Mouse (Mus musculus) heart, embryonic 11.5 days (tissue): ENCODE data around the gene Gm4792. TPM values are rescaled to one million over a fixed set of nuclear protein-coding genes. Genes with fewer than 3 reads are reported as not detected.

Source experiments
- ATAC-seq: fragments of 200-750 bp; cut with Nextera tagmentation; replicated peaks from 2 replicates; pipeline ENCODE4 v1.8.0; 2017; ENCODE audit warnings: moderate library complexity; ENCODE audit not compliant: insufficient number of reproducible peaks, low FRiP score, low TSS enrichment
- H3K27ac ChIP-seq: fragments of 300-500 bp; sonication (generic); 2 replicates; pipeline ENCODE4 v1.5.1; 2014; ENCODE audit warnings: mild to moderate bottlenecking, low read depth, low read length
- H3K27me3 ChIP-seq: fragments of 300-500 bp; sonication (generic); 2 replicates; pipeline ENCODE4 v1.6.1; 2014; ENCODE audit warnings: mild to moderate bottlenecking, low read length, mixed read lengths; ENCODE audit not compliant: control insufficient read depth, insufficient read depth
- H3K36me3 ChIP-seq: fragments of 300-500 bp; sonication (generic); 2 replicates; pipeline ENCODE4 v1.6.1; 2014; ENCODE audit warnings: mild to moderate bottlenecking, low read length, moderate library complexity, mixed read lengths; ENCODE audit not compliant: control insufficient read depth, insufficient read depth
- H3K4me1 ChIP-seq: fragments of 300-500 bp; sonication (generic); 2 replicates; pipeline ENCODE4 v1.6.1; 2014; ENCODE audit warnings: low read length; ENCODE audit not compliant: control insufficient read depth, insufficient read depth
- H3K4me2 ChIP-seq: fragments of 300-500 bp; sonication (generic); 2 replicates; pipeline ENCODE4 v1.6.1; 2014; ENCODE audit warnings: mild to moderate bottlenecking, moderate library complexity
- H3K4me3 ChIP-seq: fragments of 300-500 bp; sonication (generic); 2 replicates; pipeline ENCODE4 v1.5.1; 2014; ENCODE audit warnings: low read depth, low read length
- H3K9ac ChIP-seq: fragments of 300-500 bp; sonication (generic); 2 replicates; pipeline ENCODE4 v1.6.1; 2014; ENCODE audit warnings: mild to moderate bottlenecking, low read depth, low read length, moderate library complexity
- H3K9me3 ChIP-seq: fragments of 300-500 bp; sonication (generic); replicated peaks from 2 replicates; pipeline ENCODE4 v1.6.1; 2016; ENCODE audit warnings: low read length; ENCODE audit not compliant: control insufficient read depth
- WGBS: fragments of 180-500 bp; shearing (Covaris S2); extraction: QIAGEN DNeasy Blood & Tissue Kit; methylation state at CpG from one replicate; pipeline ENCODE4 v1.1.7; 2014; ENCODE audit not compliant: insufficient replicate concordance; 5-methylcytosine and 5-hydroxymethylcytosine counted together
- polyA plus RNA-seq: library from polyadenylated mRNA; unstranded; fragments of >200 nt; fragmentation: Nextera tagmentation; extraction: Ambion mirVana; gene quantifications from 2 replicates; pipeline ENCODE4 v1.2.1, GENCODE M21; 2014

The Gm4792 gene
- polyA plus RNA-seq, 1 experiment from 2014 or later: not detected

GRCm38 (mm10) chr10:94294933-94295750 lies 3.4 kb downstream of the Gm4792 start:
- Histone ChIP-seq H3K36me3 (no peaks in the 10 kb centered on the region), H3K4me3 (no peak overlapping the region), H3K27me3 (no peaks in the 10 kb centered on the region), H3K4me1 (no peaks in the 10 kb centered on the region), H3K9ac (no peak overlapping the region), H3K27ac (no peak overlapping the region), H3K9me3 (no peaks in the 10 kb centered on the region), H3K4me2 (no peak overlapping the region)
- no peak for ATAC-seq
- 66% methylated on average over 6 of the region's 6 CpGs for WGBS

GRCm38 (mm10) chr10:94294437-94294836 lies 4.1 kb downstream of the Gm4792 start:
- 79% methylated on average over 5 of the region's 5 CpGs for WGBS
- Histone ChIP-seq H3K4me2 (no peak overlapping the region), H3K27me3 (no peaks in the 10 kb centered on the region), H3K9me3 (no peaks in the 10 kb centered on the region), H3K4me1 (no peaks in the 10 kb centered on the region), H3K4me3 (no peak overlapping the region), H3K9ac (no peak overlapping the region), H3K36me3 (no peaks in the 10 kb centered on the region), H3K27ac (no peak overlapping the region)
- no peak for ATAC-seq

- no peak overlapping the region for H3K27ac ChIP-seq
- H3K9ac ChIP-seq: no peak overlapping the region
- H3K27me3 ChIP-seq: no peaks in the 10 kb centered on the region
- H3K9me3 ChIP-seq: no peaks in the 10 kb centered on the region
- H3K4me3 ChIP-seq: no peak overlapping the region
- no peaks in the 10 kb centered on the region for H3K36me3 ChIP-seq
- no peak overlapping the region for H3K4me2 ChIP-seq
- 78% methylated on average over 7 of the region's 7 CpGs for WGBS
- no peak for ATAC-seq
- H3K4me1 ChIP-seq: no peaks in the 10 kb centered on the region
Observed at GRCm38 (mm10) chr10:94282797-94283196, 15.7 kb downstream of the Gm4792 start.

DNA sequence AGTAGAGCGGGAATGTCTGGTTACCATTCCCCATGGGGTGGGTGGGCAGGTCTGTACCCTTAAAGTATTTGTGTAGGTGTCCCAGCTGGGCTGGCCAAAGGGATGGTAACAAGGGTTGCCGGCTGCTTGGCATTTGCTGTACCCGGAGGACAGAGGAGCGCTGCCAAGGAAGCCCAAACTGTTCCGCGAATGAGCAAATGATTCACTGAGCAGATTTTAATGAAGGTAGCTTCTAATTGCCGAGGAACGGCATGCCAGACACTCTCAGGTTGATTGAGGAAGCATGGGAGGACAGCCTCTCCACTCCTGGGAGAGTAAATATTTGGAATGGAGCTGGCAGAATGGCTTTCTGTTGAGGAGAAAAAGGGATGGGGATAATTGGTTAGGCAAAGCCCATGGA lies 16.3 kb downstream of the Gm4792 start:
- Histone ChIP-seq H3K27ac (no peak overlapping the region), H3K9me3 (no peaks in the 10 kb centered on the region), H3K27me3 (no peaks in the 10 kb centered on the region), H3K4me1 (no peaks in the 10 kb centered on the region), H3K4me3 (no peak overlapping the region), H3K9ac (no peak overlapping the region), H3K4me2 (no peak overlapping the region), H3K36me3 (no peaks in the 10 kb centered on the region)
- 89% methylated on average over 8 of the region's 8 CpGs for WGBS
- ATAC-seq: no peak

GRCm38 (mm10) chr10:94276511-94276910 lies 22.0 kb downstream of the Gm4792 start:
- no peak overlapping the region for H3K4me3 ChIP-seq
- WGBS: 56% methylated on average over 2 of the region's 2 CpGs
- no peaks in the 10 kb centered on the region for H3K9me3 ChIP-seq
- no peaks in the 10 kb centered on the region for H3K4me1 ChIP-seq
- no peak overlapping the region for H3K9ac ChIP-seq
- no peaks in the 10 kb centered on the region for H3K27me3 ChIP-seq
- H3K36me3 ChIP-seq: no peaks in the 10 kb centered on the region
- no peak overlapping the region for H3K4me2 ChIP-seq
- H3K27ac ChIP-seq: no peak overlapping the region
- no peak for ATAC-seq

DNA sequence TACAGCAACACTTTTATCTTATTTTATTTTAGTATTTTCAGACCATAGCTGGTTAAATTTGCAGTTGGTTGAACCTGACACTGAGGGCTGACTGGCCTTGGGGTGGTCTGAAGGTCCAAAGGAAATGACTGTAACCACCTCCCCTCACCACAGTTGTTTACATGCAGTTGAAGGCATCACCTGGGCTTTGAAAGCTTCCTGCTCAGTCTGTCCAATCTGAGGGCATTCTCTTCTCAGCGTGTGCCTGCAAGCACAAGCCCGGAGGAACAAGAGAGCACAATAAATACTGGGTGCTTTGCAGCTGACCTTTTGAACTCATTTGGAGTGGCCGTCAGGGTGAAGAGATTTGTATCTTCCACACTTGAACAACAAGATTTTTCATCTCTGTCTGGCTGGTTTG lies 23.2 kb downstream of the Gm4792 start:
- H3K27ac ChIP-seq: no peak overlapping the region
- ATAC-seq: no peak
- H3K27me3 ChIP-seq: no peaks in the 10 kb centered on the region
- no peaks in the 10 kb centered on the region for H3K36me3 ChIP-seq
- H3K9me3 ChIP-seq: no peaks in the 10 kb centered on the region
- no peaks in the 10 kb centered on the region for H3K4me1 ChIP-seq
- no peak overlapping the region for H3K9ac ChIP-seq
- WGBS: 32% methylated on average over 3 of the region's 3 CpGs
- no peak overlapping the region for H3K4me3 ChIP-seq
- no peak overlapping the region for H3K4me2 ChIP-seq

GRCm38 (mm10) chr10:94265656-94266542 lies 32.6 kb downstream of the Gm4792 start:
- Histone ChIP-seq H3K4me1 (no peaks in the 10 kb centered on the region), H3K27me3 (no peaks in the 10 kb centered on the region), H3K4me2 (no peak overlapping the region), H3K9me3 (no peaks in the 10 kb centered on the region), H3K27ac (no peak overlapping the region), H3K36me3 (no peaks in the 10 kb centered on the region), H3K9ac (no peak overlapping the region), H3K4me3 (no peak overlapping the region)
- no peak for ATAC-seq
- WGBS: 74% methylated on average over 17 of the region's 17 CpGs

DNA sequence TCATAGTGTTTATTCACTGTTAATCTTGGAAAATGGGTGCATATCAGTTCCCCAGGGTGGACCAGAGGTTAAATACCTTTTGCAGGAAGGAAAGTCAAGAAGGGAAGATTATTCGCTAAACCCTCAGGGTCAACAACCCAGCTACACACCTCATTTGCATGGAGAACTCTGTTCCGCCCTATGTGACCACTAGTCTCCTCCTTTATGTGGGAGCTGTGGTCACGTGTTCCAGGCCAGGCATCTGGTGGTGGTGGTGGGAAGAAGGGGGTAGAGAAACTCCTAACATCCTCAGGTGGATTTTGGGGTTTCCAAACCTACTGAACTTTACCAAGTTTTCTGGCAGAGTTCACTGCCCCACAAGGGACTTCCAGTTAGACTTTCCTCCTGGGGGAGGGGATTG lies 35.3 kb downstream of the Gm4792 start:
- 75% methylated on average over 3 of the region's 3 CpGs for whole genome bisulfite sequencing

More for the DNA sequence above, 35.3 kb downstream of the Gm4792 start:
- H3K36me3 ChIP-seq: no peaks in the 10 kb centered on the region
- no peak overlapping the region for H3K4me2 ChIP-seq
- H3K4me1 ChIP-seq: no peaks in the 10 kb centered on the region
- no peaks in the 10 kb centered on the region for H3K9me3 ChIP-seq
- no peak overlapping the region for H3K9ac ChIP-seq
- no peaks in the 10 kb centered on the region for H3K27me3 ChIP-seq
- no peak for ATAC-seq
- no peak overlapping the region for H3K27ac ChIP-seq
- H3K4me3 ChIP-seq: no peak overlapping the region
